Mouse (Mus musculus): ENCODE results near the gene Pxylp1. TPM values are rescaled to one million over a fixed set of nuclear protein-coding genes. Genes with fewer than 3 reads are reported as not detected.
"Not testable (repeated sequence)": the region's sequence is repeated elsewhere in the genome, so short reads cannot be mapped to it uniquely, and the experiment has no call there.

Pxylp1 gene
- 22.7 and 24.1 TPM in 2 replicates for polyA plus RNA-seq (2015; fragmentation: Nextera tagmentation; extraction: Ambion mirVana)

GRCm38 (mm10) chr9:96892546-96892945 lies at the start of gene Pxylp1:
Gene Pxylp1 (minus strand): TSS chr9:96892669.
- no peaks in the 10 kb centered on the region for H3K9me3 ChIP-seq (ENCODE audit: control insufficient read depth)
- H3K4me2 ChIP-seq (replicated peaks; ENCODE audit: low read depth), result peak within 1 kb of the TSS; percentile 24
- no peak within 1 kb of the TSS for H3K9ac ChIP-seq (ENCODE audit: low read depth, low read length)
- H3K27ac ChIP-seq (ENCODE audit: low read depth, low read length), result no peak within 1 kb of the TSS
- H3K4me1 ChIP-seq (replicated peaks; ENCODE audit: control insufficient read depth, insufficient read depth, low read length), result peaks cover 12% of the 10 kb centered on the region; the same call in 1 of the 2 replicates
- 34% methylated on average over 3 of the region's 3 CpGs for WGBS
- no peak for ATAC-seq
- no peaks in the 10 kb centered on the region for H3K27me3 ChIP-seq (replicated peaks; ENCODE audit: control insufficient read depth, insufficient read depth, low read length)
- H3K36me3 ChIP-seq (ENCODE audit: control insufficient read depth, insufficient read depth), result no peaks in the 10 kb centered on the region
- no peak for TF ChIP-seq CTCF (IDR thresholded peaks at IDR 0.05; ENCODE audit: low read depth)
- no peak within 1 kb of the TSS for H3K4me3 ChIP-seq (ENCODE audit: low read depth, low read length)

- WGBS, result 73% methylated on average over 5 of the region's 5 CpGs
- ATAC-seq, result no peak
- H3K4me1 ChIP-seq (replicated peaks; ENCODE audit: control insufficient read depth, insufficient read depth, low read length), result no peaks in the 10 kb centered on the region
- H3K27me3 ChIP-seq (replicated peaks; ENCODE audit: control insufficient read depth, insufficient read depth, low read length), result no peaks in the 10 kb centered on the region
- no peaks in the 10 kb centered on the region; the same call in 1 of the 2 replicates for H3K36me3 ChIP-seq (ENCODE audit: control insufficient read depth, insufficient read depth)
- peaks cover 6% of the 10 kb centered on the region; the same call in 1 of the 2 replicates for H3K9me3 ChIP-seq (ENCODE audit: control insufficient read depth)
- no peak overlapping the region for H3K27ac ChIP-seq (ENCODE audit: low read depth, low read length)
- H3K4me3 ChIP-seq (ENCODE audit: low read depth, low read length), result no peak overlapping the region
- no peak overlapping the region for H3K9ac ChIP-seq (ENCODE audit: low read depth, low read length)
- no peak for TF ChIP-seq CTCF (IDR thresholded peaks at IDR 0.05; ENCODE audit: low read depth)
- H3K4me2 ChIP-seq (replicated peaks; ENCODE audit: low read depth), result no peak overlapping the region
Measured at GRCm38 (mm10) chr9:96938887-96939286, 46.4 kb upstream of the Pxylp1 start.

GRCm38 (mm10) chr9:96936427-96936826 lies 44.0 kb upstream of the Pxylp1 start:
- not testable (repeated sequence) for H3K27ac ChIP-seq (ENCODE audit: low read depth, low read length); H3K27me3 ChIP-seq (replicated peaks; ENCODE audit: control insufficient read depth, insufficient read depth, low read length); H3K4me2 ChIP-seq (replicated peaks; ENCODE audit: low read depth); H3K36me3 ChIP-seq (ENCODE audit: control insufficient read depth, insufficient read depth); H3K9me3 ChIP-seq (ENCODE audit: control insufficient read depth); ATAC-seq; H3K4me3 ChIP-seq (ENCODE audit: low read depth, low read length); H3K9ac ChIP-seq (ENCODE audit: low read depth, low read length); H3K4me1 ChIP-seq (replicated peaks; ENCODE audit: control insufficient read depth, insufficient read depth, low read length)
- 86% methylated on average over 2 of the region's 2 CpGs for WGBS

- WGBS, result 65% methylated on average over 15 of the region's 15 CpGs
- no peak for ATAC-seq
- no peak for TF ChIP-seq CTCF (IDR thresholded peaks at IDR 0.05; ENCODE audit: low read depth)
- Histone ChIP-seq H3K4me3 (ENCODE audit: low read depth, low read length) (no peak overlapping the region), H3K36me3 (ENCODE audit: control insufficient read depth, insufficient read depth) (no peaks in the 10 kb centered on the region), H3K4me1 (replicated peaks; ENCODE audit: control insufficient read depth, insufficient read depth, low read length) (no peaks in the 10 kb centered on the region), H3K4me2 (replicated peaks; ENCODE audit: low read depth) (no peak overlapping the region), H3K27me3 (replicated peaks; ENCODE audit: control insufficient read depth, insufficient read depth, low read length) (no peaks in the 10 kb centered on the region), H3K9ac (ENCODE audit: low read depth, low read length) (no peak overlapping the region), H3K9me3 (ENCODE audit: control insufficient read depth) (peaks cover 3% of the 10 kb centered on the region; the same call in 1 of the 2 replicates), H3K27ac (ENCODE audit: low read depth, low read length) (no peak overlapping the region)
Measured at GRCm38 (mm10) chr9:96935556-96936300, 43.3 kb upstream of the Pxylp1 start.

- H3K9ac ChIP-seq (ENCODE audit: low read depth, low read length), result no peak overlapping the region
- H3K27me3 ChIP-seq (replicated peaks; ENCODE audit: control insufficient read depth, insufficient read depth, low read length), result no peaks in the 10 kb centered on the region
- ATAC-seq, result no peak
- no peaks in the 10 kb centered on the region for H3K4me1 ChIP-seq (replicated peaks; ENCODE audit: control insufficient read depth, insufficient read depth, low read length)
- no peak overlapping the region for H3K27ac ChIP-seq (ENCODE audit: low read depth, low read length)
- H3K4me3 ChIP-seq (ENCODE audit: low read depth, low read length), result no peak overlapping the region
- no peak for TF ChIP-seq CTCF (IDR thresholded peaks at IDR 0.05; ENCODE audit: low read depth)
- no peaks in the 10 kb centered on the region for H3K36me3 ChIP-seq (ENCODE audit: control insufficient read depth, insufficient read depth)
- no peak overlapping the region for H3K4me2 ChIP-seq (replicated peaks; ENCODE audit: low read depth)
- WGBS, result 77% methylated on average over 3 of the region's 3 CpGs
- H3K9me3 ChIP-seq (ENCODE audit: control insufficient read depth), result no peaks in the 10 kb centered on the region
Measured at GRCm38 (mm10) chr9:96934816-96935215, 42.3 kb upstream of the Pxylp1 start.

- 84% methylated on average over 8 of the region's 8 CpGs for WGBS
- Histone ChIP-seq H3K27me3 (replicated peaks; ENCODE audit: control insufficient read depth, insufficient read depth, low read length) (no peaks in the 10 kb centered on the region), H3K36me3 (ENCODE audit: control insufficient read depth, insufficient read depth) (no peaks in the 10 kb centered on the region), H3K27ac (ENCODE audit: low read depth, low read length) (no peak overlapping the region), H3K9ac (ENCODE audit: low read depth, low read length) (no peak overlapping the region), H3K9me3 (ENCODE audit: control insufficient read depth) (no peaks in the 10 kb centered on the region), H3K4me2 (replicated peaks; ENCODE audit: low read depth) (no peak overlapping the region), H3K4me3 (ENCODE audit: low read depth, low read length) (no peak overlapping the region), H3K4me1 (replicated peaks; ENCODE audit: control insufficient read depth, insufficient read depth, low read length) (no peaks in the 10 kb centered on the region)
- ATAC-seq, result no peak
- no peak for TF ChIP-seq CTCF (IDR thresholded peaks at IDR 0.05; ENCODE audit: low read depth)
Measured at GRCm38 (mm10) chr9:96932751-96933150, 40.3 kb upstream of the Pxylp1 start.

Measured in intestine, postnatal 0 days (tissue).